Mouse (Mus musculus) testis, adult 2 months (tissue): Measurements from ENCODE around the gene Plgrkt. TPM values are rescaled to one million over a fixed set of nuclear protein-coding genes. Genes with fewer than 3 reads are reported as not detected.
A peak's percentile ranks its signal among the peaks of the same experiment; 100 is the strongest.

Source experiments
- H3K27ac ChIP-seq: fragments of 200-500 bp; 2 replicates; pipeline ENCODE4 v1.5.1; 2012; ENCODE audit warnings: low read depth, low read length; ENCODE audit not compliant: control insufficient read depth, insufficient read depth
- H3K27me3 ChIP-seq: fragments of 200-500 bp; 2 replicates; pipeline ENCODE4 v1.6.1; 2012; ENCODE audit warnings: mild to moderate bottlenecking, low read length, moderate library complexity; ENCODE audit not compliant: control insufficient read depth, insufficient read depth
- H3K36me3 ChIP-seq: fragments of 200-500 bp; 2 replicates; pipeline ENCODE4 v1.6.1; 2012; ENCODE audit warnings: mild to moderate bottlenecking, low read length; ENCODE audit not compliant: control insufficient read depth, insufficient read depth
- H3K4me1 ChIP-seq: fragments of 200-500 bp; 2 replicates; pipeline ENCODE4 v1.6.1; 2012; ENCODE audit warnings: low read length; ENCODE audit not compliant: control insufficient read depth, insufficient read depth
- H3K4me3 ChIP-seq: fragments of 200-500 bp; 2 replicates; pipeline ENCODE4 v1.5.1; 2012; ENCODE audit warnings: low read depth, mild to moderate bottlenecking, low read length, moderate library complexity, mixed read lengths; ENCODE audit not compliant: control insufficient read depth
- CTCF ChIP-seq: fragments of 200-500 bp; IDR thresholded peaks from 2 replicates; pipeline ENCODE4 v1.5.1; 2012; ENCODE audit warnings: low read depth, mild to moderate bottlenecking, inconsistent platforms, low read length, moderate library complexity; ENCODE audit not compliant: control insufficient read depth, insufficient read depth, insufficient replicate concordance
- POLR2A ChIP-seq: fragments of 200-500 bp; IDR thresholded peaks from 2 replicates; pipeline ENCODE4 v1.6.1; 2012; ENCODE audit warnings: low read depth, mild to moderate bottlenecking, inconsistent platforms, low read length, moderate library complexity; ENCODE audit not compliant: control insufficient read depth
- polyA plus RNA-seq: library from polyadenylated mRNA; depleted of rRNA; stranded (reverse); fragments of >200 nt; gene quantifications from 2 replicates; pipeline ENCODE4 v1.2.3, GENCODE M21; 2012

The Plgrkt gene
- polyA plus RNA-seq, 1 experiment = 4.9 TPM

DNA sequence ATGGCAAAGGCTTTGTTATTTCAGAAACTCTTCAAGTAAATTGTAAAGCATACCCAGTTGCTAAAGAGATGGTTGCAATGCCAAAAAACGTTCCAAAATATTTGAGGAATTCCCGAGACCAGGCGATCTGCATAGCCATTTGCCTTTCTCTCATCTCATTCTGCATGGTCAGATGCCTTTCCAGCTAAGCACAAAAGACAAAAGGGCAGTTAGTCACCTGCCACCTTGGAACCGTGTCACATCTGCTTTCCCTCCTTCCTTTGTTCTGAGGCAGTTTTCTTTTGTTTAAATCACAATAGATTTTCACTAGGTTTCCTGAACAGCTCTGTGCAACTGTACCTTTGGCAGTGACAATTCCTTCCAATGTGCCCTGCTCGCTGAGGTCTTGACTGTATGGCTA is 16.2 kb downstream of the Plgrkt start:
- no peak for TF ChIP-seq CTCF
- no peak for TF ChIP-seq POLR2A
- H3K27me3 ChIP-seq = no peaks in the 10 kb centered on the region
- no peak overlapping the region for H3K27ac ChIP-seq
- H3K4me1 ChIP-seq = no peaks in the 10 kb centered on the region; the same call in 1 of the 2 replicates
- H3K36me3 ChIP-seq = no peaks in the 10 kb centered on the region
- H3K4me3 ChIP-seq = no peak overlapping the region

GRCm38 (mm10) chr19:29345636-29346035 is 21.6 kb downstream of the Plgrkt start:
- Histone ChIP-seq H3K4me1 (no peaks in the 10 kb centered on the region), H3K27me3 (no peaks in the 10 kb centered on the region), H3K27ac (no peak overlapping the region), H3K4me3 (no peak overlapping the region), H3K36me3 (no peaks in the 10 kb centered on the region)
- TF ChIP-seq POLR2A = no peak
- TF ChIP-seq CTCF = no peak

DNA sequence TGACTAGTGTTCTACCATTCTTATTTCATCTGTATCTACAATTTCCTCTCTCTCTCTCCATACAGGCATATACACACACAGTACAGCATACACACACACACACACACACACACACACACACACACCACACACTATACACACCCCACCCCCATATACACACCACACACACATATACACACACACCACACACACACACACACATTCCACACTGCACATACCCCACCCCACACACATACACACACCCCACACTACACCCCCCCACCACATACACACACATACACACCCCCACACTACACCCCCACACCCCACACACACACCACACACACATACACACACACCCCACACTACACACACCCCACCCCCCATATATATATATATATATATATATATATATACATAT is 22.3 kb downstream of the Plgrkt start:
- H3K4me1 ChIP-seq = no peaks in the 10 kb centered on the region
- TF ChIP-seq POLR2A = no peak
- H3K4me3 ChIP-seq = no peak overlapping the region
- no peak overlapping the region for H3K27ac ChIP-seq
- no peaks in the 10 kb centered on the region for H3K27me3 ChIP-seq
- H3K36me3 ChIP-seq = no peaks in the 10 kb centered on the region

- no peaks in the 10 kb centered on the region for H3K27me3 ChIP-seq
These were observed 24.9 kb downstream of the Plgrkt start for GRCm38 (mm10) chr19:29342281-29342680.

DNA sequence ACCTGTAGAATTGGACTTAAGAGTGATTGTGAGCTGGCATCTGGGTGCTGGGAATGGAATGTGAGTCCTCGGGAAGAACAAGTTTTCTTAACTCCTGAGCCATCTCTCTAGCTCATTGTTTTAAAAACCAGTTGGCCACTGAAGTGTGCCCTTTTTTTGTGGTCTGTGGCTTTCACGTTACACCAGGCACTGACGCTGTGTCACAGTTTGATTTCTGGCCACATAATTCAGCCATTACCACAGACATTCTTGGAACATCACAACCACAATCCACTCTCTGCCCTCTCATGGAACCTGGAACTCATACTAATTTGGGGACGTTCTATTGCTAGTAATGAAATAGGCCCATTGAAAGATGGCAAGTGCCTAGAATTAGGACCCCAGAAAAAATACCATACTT is 26.2 kb downstream of the Plgrkt start:
- Histone ChIP-seq H3K27ac (no peak overlapping the region), H3K4me3 (no peak overlapping the region), H3K27me3 (no peaks in the 10 kb centered on the region), H3K36me3 (no peaks in the 10 kb centered on the region), H3K4me1 (no peaks in the 10 kb centered on the region)
- no peak for TF ChIP-seq CTCF
- TF ChIP-seq POLR2A = no peak

More at GRCm38 (mm10) chr19:29342281-29342680, 24.9 kb downstream of the Plgrkt start:
- Histone ChIP-seq H3K4me1 (no peaks in the 10 kb centered on the region), H3K27ac (no peak overlapping the region), H3K4me3 (no peak overlapping the region), H3K36me3 (no peaks in the 10 kb centered on the region)
- TF ChIP-seq POLR2A (no peak), CTCF (no peak)

- Histone ChIP-seq H3K4me1 (peaks cover 3% of the 10 kb centered on the region; the same call in 1 of the 2 replicates), H3K36me3 (no peaks in the 10 kb centered on the region), H3K27ac (no peak overlapping the region), H3K4me3 (no peak overlapping the region), H3K27me3 (no peaks in the 10 kb centered on the region)
- no peak for TF ChIP-seq CTCF
- no peak for TF ChIP-seq POLR2A
These were observed 30.6 kb downstream of the Plgrkt start for GRCm38 (mm10) chr19:29336624-29337023.

GRCm38 (mm10) chr19:29334068-29334745 is 33.0 kb downstream of the Plgrkt start, which contains the start of gene Rln1:
Rln1 (minus strand) TSS chr19:29334670.
- H3K27ac ChIP-seq = no peak within 1 kb of the TSS
- H3K27me3 ChIP-seq = no peaks in the 10 kb centered on the region
- no peaks in the 10 kb centered on the region for H3K36me3 ChIP-seq
- peaks cover 3% of the 10 kb centered on the region; the same call in 1 of the 2 replicates for H3K4me1 ChIP-seq
- H3K4me3 ChIP-seq = peak within 1 kb of the TSS; percentile 3; the same call in 1 of the 2 replicates
- TF ChIP-seq POLR2A (no peak), CTCF (no peak)
